Mouse (Mus musculus): ENCODE results near the gene Smpdl3a.

Gene Smpdl3a

DNA sequence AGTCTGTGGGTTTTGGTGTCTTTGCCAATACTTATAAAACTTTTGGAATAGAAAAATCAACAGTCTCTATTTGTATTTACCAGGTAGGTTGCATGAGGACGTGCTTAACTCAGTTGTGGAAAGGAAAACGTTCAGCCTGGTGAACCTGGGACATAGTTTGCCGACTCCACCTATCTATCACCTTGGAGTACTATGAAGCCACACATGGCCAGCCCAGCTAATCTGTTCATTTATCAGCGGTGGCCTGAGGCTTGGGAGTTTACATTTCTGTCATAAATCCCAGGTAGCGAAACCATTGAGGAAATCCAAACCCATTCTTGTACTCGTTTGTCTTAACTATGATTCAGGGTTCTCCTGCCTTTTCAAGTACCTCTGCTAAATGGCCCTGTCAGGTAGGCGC, at the start of gene Smpdl3a:
TSS of gene Smpdl3a (plus strand) at position 318 of the 400 bp plus-strand sequence.
- no peak for DNase-seq (ENCODE audit: low spot score in 2 of 2)

DNA sequence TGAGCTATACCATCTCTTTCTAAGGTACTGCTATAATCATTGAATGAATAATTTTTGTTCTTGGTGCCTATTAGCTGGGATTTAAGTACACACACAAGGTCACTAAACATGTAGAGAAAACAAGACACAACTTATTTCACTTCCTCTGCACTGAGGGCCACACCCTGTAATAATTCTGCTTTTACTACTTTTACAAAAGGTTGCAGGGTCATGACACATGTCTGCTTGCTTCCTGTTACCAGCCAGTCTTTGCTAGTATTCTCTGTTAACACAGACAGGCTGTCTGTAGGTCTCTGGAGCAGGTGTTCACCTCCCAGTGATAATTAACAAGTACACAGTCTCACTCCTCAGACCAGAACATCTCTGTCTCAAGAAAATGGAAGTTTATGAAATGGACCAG, 48.7 kb upstream of the Smpdl3a start:
- DNase-seq (ENCODE audit: low spot score in 2 of 2): no peak

GRCm38 (mm10) chr10:57747127-57747526, 47.0 kb upstream of the Smpdl3a start:
- DNase-seq (ENCODE audit: low spot score in 2 of 2): no peak

DNA sequence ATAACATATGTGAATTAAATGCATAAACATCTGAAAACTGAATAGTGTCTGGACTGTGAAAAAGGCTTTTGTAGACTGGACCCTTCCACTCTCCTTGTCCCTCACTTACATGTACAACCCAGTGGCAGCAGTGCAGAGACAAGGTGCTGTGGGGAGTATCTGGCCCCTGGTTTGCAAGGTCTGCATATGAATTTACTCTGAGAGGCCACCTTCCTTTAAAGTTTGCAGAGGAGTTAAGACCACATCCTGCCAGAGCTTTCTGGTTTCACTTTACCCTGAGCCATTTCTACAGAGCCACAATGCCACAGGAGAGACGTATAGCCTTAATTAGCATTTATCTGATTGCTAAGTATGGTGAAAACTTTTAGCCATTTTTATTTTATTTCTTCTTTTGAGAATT, 40.8 kb upstream of the Smpdl3a start:
- DNase-seq (ENCODE audit: low spot score in 2 of 2): no peak

DNA sequence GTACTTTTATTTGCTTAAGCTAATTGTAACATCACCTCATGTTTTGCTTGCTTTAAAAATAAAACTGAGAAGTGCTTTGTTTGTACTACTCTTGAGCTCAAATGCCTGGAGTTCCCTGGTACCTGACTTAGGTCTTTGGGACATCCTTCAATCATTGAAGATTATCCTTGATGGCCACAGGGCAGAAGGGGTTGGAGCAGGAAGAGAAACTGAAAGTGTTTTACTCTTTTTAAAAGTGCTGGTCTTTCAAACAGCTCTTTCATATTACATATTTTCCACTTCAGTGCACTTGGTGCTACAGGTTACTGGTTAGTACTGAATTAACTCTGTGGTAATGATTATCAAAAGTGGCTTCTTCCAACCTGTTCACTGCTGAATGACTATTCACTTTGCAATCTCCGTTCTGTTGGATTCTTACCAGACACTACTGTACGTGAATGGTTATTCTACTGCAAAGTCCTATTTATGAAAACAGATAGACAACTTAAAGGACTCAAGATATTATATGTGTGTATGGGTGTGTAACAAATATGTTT, 38.9 kb upstream of the Smpdl3a start:
- DNase-seq (ENCODE audit: low spot score in 2 of 2): no peak

- DNase-seq (ENCODE audit: low spot score in 2 of 2): no peak
Observed at GRCm38 (mm10) chr10:57758999-57759398, 35.1 kb upstream of the Smpdl3a start.

GRCm38 (mm10) chr10:57760694-57761093, 33.4 kb upstream of the Smpdl3a start:
- DNase-seq (ENCODE audit: low spot score in 2 of 2): no peak

GRCm38 (mm10) chr10:57763044-57763443, 31.1 kb upstream of the Smpdl3a start:
- DNase-seq (ENCODE audit: low spot score in 2 of 2): no peak

GRCm38 (mm10) chr10:57783289-57784130, 10.6 kb upstream of the Smpdl3a start:
- peak in 1 of 2 experiments; percentile 12 for DNase-seq (ENCODE audit: low spot score in 2 of 2)

DNA sequence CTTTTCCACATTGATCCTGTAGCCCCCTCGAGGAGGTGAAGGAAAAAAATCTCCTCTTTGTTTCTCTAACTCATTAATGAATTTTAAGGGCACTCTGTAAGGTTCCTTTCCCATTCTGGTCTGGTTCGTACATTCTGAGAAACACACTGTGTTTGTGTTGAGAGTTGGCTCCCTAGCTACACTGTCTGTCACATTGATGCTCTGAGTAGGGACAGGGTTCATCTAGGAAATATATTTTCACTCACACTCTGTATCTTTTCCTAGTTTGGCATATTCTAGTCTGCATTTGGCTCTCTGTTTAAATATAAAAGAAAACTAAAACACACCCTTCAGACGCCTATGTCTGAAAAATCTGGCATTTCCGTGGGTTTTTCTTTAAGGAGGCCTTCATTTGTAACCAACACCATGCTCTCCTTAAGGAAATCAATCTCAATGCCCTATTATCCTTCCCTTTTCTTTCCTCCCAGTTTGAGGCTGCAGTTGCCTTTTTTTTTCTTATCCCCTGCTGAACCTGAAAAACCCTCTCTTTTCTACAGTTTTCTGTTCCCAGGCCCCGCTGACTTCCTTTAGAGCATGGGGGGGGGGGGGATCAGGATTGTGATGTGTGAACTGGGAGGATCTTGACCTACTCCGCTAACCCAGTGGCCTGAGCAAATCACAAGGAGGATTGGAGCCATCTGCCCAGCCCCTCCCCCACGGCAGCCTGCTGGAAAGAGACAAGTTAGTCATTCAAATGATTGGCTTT, 9.8 kb upstream of the Smpdl3a start:
- peak; percentile 61 to 74 for DNase-seq (ENCODE audit: low spot score in 2 of 2)

- DNase-seq (ENCODE audit: low spot score in 2 of 2): no peak
Observed at GRCm38 (mm10) chr10:57784876-57785150, 9.3 kb upstream of the Smpdl3a start, which contains the start of gene Fabp7. Gene Fabp7, plus strand, starts transcription at chr10:57784881.

DNA sequence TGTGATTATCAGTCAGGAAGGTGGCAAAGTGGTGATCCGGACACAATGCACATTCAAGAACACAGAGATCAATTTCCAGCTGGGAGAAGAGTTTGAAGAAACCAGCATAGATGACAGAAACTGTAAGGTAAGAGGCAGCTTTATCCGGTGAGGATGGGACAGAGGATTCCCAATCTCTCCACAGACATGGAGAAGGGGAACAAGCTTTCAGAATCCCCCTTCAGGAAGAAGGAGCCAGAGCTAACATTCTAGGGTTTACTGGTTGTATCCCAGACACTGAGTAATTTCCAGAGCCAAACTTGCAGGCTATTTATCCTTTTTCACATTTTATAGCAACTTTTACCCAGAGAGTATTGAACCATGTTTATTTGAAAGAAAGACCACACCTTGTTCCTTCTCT, 8.6 kb upstream of the Smpdl3a start:
- no peak for DNase-seq (ENCODE audit: low spot score in 2 of 2)

GRCm38 (mm10) chr10:57792957-57793356, 1.2 kb upstream of the Smpdl3a start:
- DNase-seq (ENCODE audit: low spot score in 2 of 2): no peak

DNA sequence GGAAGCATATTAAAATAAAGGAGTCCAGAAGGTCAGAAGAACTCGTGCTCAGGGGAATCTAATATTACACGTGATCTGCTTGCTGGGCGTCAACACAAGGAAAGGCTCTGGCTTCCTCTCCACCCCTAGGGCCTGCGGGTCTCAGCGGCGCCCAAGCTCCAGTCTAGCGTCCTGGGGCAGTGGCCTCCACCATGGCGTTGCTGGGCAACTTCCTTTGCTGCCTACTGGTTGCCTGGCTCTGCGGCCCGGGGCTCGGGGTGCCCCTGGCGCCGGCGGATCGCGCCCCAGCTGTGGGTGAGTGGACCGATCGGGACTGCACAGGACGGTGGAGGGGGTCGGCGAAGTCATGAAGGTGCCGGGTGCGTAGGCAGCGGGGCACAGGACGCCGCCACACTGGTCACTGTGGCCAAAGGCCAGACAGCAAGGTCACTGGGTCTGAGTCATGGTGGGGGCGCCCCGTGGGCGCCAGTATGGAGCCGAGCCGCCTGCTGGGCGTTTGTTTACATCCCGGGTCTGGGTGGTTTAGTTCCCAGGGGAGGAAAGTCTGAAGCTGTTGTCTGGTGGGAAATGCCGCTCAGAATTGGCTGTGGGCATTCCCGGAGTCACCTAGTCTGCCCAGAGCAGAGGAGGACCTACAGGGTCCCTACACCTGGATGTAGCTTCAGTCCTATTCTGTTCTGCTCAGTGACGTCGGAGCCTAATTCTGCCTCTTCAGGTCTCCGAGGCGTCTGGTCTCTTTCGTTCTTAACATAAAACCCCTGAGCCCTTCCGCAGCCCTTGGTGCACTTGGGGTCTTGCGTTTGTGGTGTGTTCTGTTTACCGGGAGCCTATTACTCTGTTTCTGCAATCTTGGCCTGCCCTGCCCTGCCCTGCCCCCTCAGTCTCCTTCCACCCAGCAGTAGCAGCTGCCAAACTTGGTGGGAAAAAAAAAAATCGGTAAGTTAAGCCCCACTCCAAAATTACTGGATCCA, 641 bp downstream of the Smpdl3a start:
- DNase-seq (ENCODE audit: low spot score in 2 of 2): no peak

DNA sequence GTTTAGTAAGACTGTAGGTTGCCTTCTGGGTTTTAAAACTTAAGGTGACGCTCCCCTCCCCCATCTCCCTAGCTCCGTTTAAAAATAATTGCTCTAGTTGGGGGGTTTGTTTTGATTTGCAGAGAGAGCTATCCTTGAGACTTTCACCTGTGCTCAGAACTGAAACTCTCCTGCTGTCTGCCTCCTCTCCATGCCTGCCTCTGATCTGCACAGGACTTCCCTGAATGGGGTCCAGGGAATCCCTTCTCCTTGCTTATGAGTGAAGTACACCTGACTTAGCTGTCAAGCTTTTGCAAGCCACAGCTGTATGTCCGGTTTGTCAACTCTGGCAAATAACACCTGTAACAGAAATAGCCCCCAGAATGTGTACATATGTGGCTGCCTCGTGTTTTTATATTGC, 1.4 kb downstream of the Smpdl3a start:
- DNase-seq (ENCODE audit: low spot score in 2 of 2): no peak

DNA sequence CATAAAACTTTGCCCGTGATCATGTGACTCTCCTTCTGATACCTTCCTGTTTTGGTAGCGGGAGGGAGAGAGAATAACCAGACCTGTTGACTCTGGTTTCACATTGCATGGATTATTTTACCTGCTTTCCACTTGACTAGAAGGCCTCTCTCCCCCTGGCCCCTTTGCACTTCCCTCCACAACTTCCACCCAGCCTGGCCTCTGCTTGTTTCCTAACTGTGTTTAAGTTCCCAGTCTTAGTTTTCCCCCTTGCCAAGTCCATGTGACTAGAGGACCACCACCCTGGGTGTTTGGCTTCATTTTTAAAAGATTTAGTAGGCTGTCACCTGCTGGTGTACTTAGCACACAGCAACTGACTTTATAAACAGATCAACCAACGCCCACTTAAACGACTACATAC, 1.9 kb downstream of the Smpdl3a start:
- DNase-seq (ENCODE audit: low spot score in 2 of 2): no peak

DNA sequence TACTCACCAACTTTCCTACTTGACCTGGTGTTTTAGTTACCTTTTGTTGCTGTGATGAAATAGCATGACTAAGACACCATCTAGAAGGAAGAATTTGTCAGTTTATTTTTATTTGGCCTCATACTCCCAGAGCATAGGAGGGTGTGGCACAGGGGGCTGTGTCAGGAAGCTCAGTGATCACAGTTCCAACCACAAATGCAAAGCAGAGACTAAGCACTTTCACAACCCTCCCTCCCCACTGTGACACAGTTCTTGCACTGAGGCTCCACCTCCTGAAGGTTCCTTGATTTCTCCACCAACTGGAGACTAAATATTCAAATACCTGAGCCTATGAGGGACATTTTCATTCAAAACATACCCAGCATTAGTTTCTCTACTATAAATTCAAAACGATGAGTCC, 5.4 kb downstream of the Smpdl3a start:
- no peak for DNase-seq (ENCODE audit: low spot score in 2 of 2)

GRCm38 (mm10) chr10:57807754-57808153, 13.6 kb downstream of the Smpdl3a start:
- DNase-seq (ENCODE audit: low spot score in 2 of 2): no peak

DNA sequence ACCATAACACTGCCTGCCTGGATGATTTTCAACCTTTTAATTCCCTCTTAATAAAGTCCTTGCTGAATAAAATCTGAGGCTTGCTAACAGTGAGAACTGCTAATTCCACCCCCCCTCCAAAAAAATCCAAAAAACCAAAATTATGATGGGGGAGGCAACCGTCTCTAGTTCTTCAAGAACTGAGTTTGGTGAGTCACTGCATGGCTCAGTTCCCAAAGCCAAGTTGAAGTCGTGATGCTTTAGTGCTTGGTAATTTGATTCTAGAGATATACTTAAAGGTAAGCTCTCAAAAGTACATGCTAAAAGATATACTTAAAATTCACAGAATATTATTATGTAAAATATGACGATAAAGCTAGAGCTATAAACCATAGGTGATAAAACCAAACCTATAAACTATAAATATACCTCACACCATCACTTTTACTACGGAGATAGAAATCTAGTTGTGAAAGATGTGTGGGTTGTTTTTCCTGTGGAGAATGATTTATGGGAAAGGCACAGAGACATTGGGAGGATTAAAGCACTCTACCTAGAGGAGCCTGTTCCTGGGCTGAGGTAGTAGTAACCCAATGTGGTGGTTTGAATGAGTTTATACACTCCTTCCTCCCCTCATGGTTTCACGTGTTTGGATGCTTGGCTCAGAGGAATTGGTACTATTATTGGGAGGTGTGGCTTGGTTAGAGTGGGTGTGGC, 18.2 kb downstream of the Smpdl3a start:
- DNase-seq (ENCODE audit: low spot score in 2 of 2): peak; percentile 28 to 47

GRCm38 (mm10) chr10:57814295-57814694, 20.2 kb downstream of the Smpdl3a start:
- no peak for DNase-seq (ENCODE audit: low spot score in 2 of 2)

GRCm38 (mm10) chr10:57815869-57816268, 21.7 kb downstream of the Smpdl3a start:
- no peak for DNase-seq (ENCODE audit: low spot score in 2 of 2)

Measured in right cerebral cortex, postnatal 36 days (tissue).